Mouse (Mus musculus): ENCODE results near the gene Adcy10. TPM values are rescaled to one million over a fixed set of nuclear protein-coding genes. Genes with fewer than 3 reads are reported as not detected.

Gene Adcy10
- total RNA-seq, 1 experiment, result 0.22 TPM

- H3K4me1 ChIP-seq (ENCODE audit: control insufficient read depth in 2 of 2, insufficient read depth in 2 of 2, low read length in 2 of 2, poor library complexity in 1 of 2), result peaks cover 3 to 8% of the 10 kb centered on the region in 2 experiments; a peak in 2 of 4 replicates
- no peak for TF ChIP-seq HCFC1 (IDR thresholded peaks at IDR 0.05; ENCODE audit: borderline replicate concordance, insufficient read depth, low read length)
- TF ChIP-seq CHD2 (IDR thresholded peaks at IDR 0.05; ENCODE audit: low read depth, low read length), result no peak
- no peak for TF ChIP-seq ZNF384 (IDR thresholded peaks at IDR 0.05; ENCODE audit: low read depth, low read length)
- TF ChIP-seq MAFK (IDR thresholded peaks at IDR 0.05; ENCODE audit: insufficient read depth, low read depth, low read length), result no peak
- no peak for TF ChIP-seq ZC3H11A (IDR thresholded peaks at IDR 0.05; ENCODE audit: borderline replicate concordance, low read depth, low read length)
- no peaks in the 10 kb centered on the region for H3K9me3 ChIP-seq (ENCODE audit: control insufficient read depth, insufficient read depth, low read depth, low read length)
- no peak overlapping the region for H3K4me3 ChIP-seq (ENCODE audit: insufficient read depth in 1 of 2, low read depth in 1 of 2, low read length in 2 of 2, poor library complexity in 1 of 2, severe bottlenecking in 1 of 2)
- H3K36me3 ChIP-seq (ENCODE audit: control insufficient read depth, insufficient read depth, low read length, poor library complexity, severe bottlenecking), result peaks cover 3% of the 10 kb centered on the region; the same call in 1 of the 2 replicates
- DNase-seq (ENCODE audit: low read depth, low spot score), result no peak
- no peak overlapping the region for H3K9ac ChIP-seq (ENCODE audit: insufficient read depth, low read depth, low read length, poor library complexity, severe bottlenecking)
- no peak overlapping the region for H3K27ac ChIP-seq (ENCODE audit: insufficient read depth, low read depth, low read length, poor library complexity, severe bottlenecking)
- in situ Hi-C loops (cut with MboI; ENCODE audit: low sequenced_read_pairs in 2 of 2, unreplicated experiment in 2 of 2), result no loop called here
Measured at GRCm38 (mm10) chr1:165625058-165625457, 140.1 kb downstream of the Adcy10 start.

- TF ChIP-seq CHD2 (IDR thresholded peaks at IDR 0.05; ENCODE audit: low read depth, low read length) (no peak), ZNF384 (IDR thresholded peaks at IDR 0.05; ENCODE audit: low read depth, low read length) (no peak), HCFC1 (IDR thresholded peaks at IDR 0.05; ENCODE audit: borderline replicate concordance, insufficient read depth, low read length) (no peak), ZC3H11A (IDR thresholded peaks at IDR 0.05; ENCODE audit: borderline replicate concordance, low read depth, low read length) (no peak), MAFK (IDR thresholded peaks at IDR 0.05; ENCODE audit: insufficient read depth, low read depth, low read length) (no peak)
- DNase-seq (ENCODE audit: low read depth, low spot score), result no peak
- Histone ChIP-seq H3K9ac (ENCODE audit: insufficient read depth, low read depth, low read length, poor library complexity, severe bottlenecking) (no peak overlapping the region), H3K4me3 (ENCODE audit: insufficient read depth in 1 of 2, low read depth in 1 of 2, low read length in 2 of 2, poor library complexity in 1 of 2, severe bottlenecking in 1 of 2) (no peak overlapping the region), H3K36me3 (ENCODE audit: control insufficient read depth, insufficient read depth, low read length, poor library complexity, severe bottlenecking) (peaks cover 3% of the 10 kb centered on the region; the same call in 1 of the 2 replicates), H3K4me1 (ENCODE audit: control insufficient read depth in 2 of 2, insufficient read depth in 2 of 2, low read length in 2 of 2, poor library complexity in 1 of 2) (peaks cover 3 to 6% of the 10 kb centered on the region in 2 experiments; a peak in 2 of 4 replicates), H3K27ac (ENCODE audit: insufficient read depth, low read depth, low read length, poor library complexity, severe bottlenecking) (no peak overlapping the region), H3K9me3 (ENCODE audit: control insufficient read depth, insufficient read depth, low read depth, low read length) (no peaks in the 10 kb centered on the region)
- in situ Hi-C loops (cut with MboI; ENCODE audit: low sequenced_read_pairs in 2 of 2, unreplicated experiment in 2 of 2), result no loop called here
Measured at GRCm38 (mm10) chr1:165625896-165626295, 140.9 kb downstream of the Adcy10 start.

Other genes starting within 250 kb of the Adcy10 start
- 27.4 and 40.2 TPM in 2 replicates for gene Tiprl, start 248.2 kb upstream of the Adcy10 start, total RNA-seq (2012; rRNA removed)
- 3.3 and 4.5 TPM in 2 replicates for gene Gpr161, start 189.4 kb upstream of the Adcy10 start, total RNA-seq (2012; rRNA removed)
- gene Dcaf6, start 24.7 kb upstream of the Adcy10 start, total RNA-seq (2012; rRNA removed), result 9.2 and 10.2 TPM in 2 replicates
- gene Mpc2, start 24.5 kb upstream of the Adcy10 start, total RNA-seq (2012; rRNA removed), result 17.3 and 26.8 TPM in 2 replicates
- 52.0 and 60.1 TPM in 2 replicates for gene Mpzl1, start 149.4 kb downstream of the Adcy10 start, total RNA-seq (2012; rRNA removed)
- gene Rcsd1, start 224.6 kb downstream of the Adcy10 start, total RNA-seq (2012; rRNA removed), result 1.5 and 5.4 TPM in 2 replicates